Mouse (Mus musculus) stomach, postnatal 0 days (tissue): ENCODE results near the gene Fbxw5. TPM values are rescaled to one million over a fixed set of nuclear protein-coding genes. Genes with fewer than 3 reads are reported as not detected.

Experiments
- ATAC-seq: fragments of 200-750 bp; cut with Nextera tagmentation; 2 replicates; pipeline ENCODE4 v1.8.0; 2017; ENCODE audit not compliant: low FRiP score, low TSS enrichment
- DNase-seq: peaks from one replicate; pipeline ENCODE4 v3.0.0-alpha.2; 2016; ENCODE audit warnings: low spot score
- H3K27ac ChIP-seq: fragments of 300-500 bp; sonication (generic); replicated peaks from 2 replicates; pipeline ENCODE4 v1.5.1; 2014; ENCODE audit warnings: mild to moderate bottlenecking, control low read depth
- H3K27me3 ChIP-seq: fragments of 300-500 bp; sonication (generic); 2 replicates; pipeline ENCODE4 v1.6.1; 2014; ENCODE audit warnings: low read length; ENCODE audit not compliant: control insufficient read depth, insufficient read depth
- H3K36me3 ChIP-seq: fragments of 300-500 bp; sonication (generic); 2 replicates; pipeline ENCODE4 v1.6.1; 2014; ENCODE audit warnings: low read length, mixed read lengths; ENCODE audit not compliant: control insufficient read depth, insufficient read depth
- H3K4me1 ChIP-seq: fragments of 300-500 bp; sonication (generic); replicated peaks from 2 replicates; pipeline ENCODE4 v1.6.1; 2014; ENCODE audit warnings: antibody characterized with exemption; ENCODE audit not compliant: control insufficient read depth, insufficient read depth
- H3K4me2 ChIP-seq: fragments of 300-500 bp; sonication (generic); replicated peaks from 2 replicates; pipeline ENCODE4 v1.6.1; 2014; ENCODE audit warnings: low read depth, mild to moderate bottlenecking, control low read depth, moderate library complexity
- H3K4me3 ChIP-seq: fragments of 300-500 bp; sonication (generic); 2 replicates; pipeline ENCODE4 v1.5.1; 2014; ENCODE audit warnings: low read depth, low read length, control low read depth
- H3K9ac ChIP-seq: fragments of 300-500 bp; sonication (generic); 2 replicates; pipeline ENCODE4 v1.6.1; 2014; ENCODE audit warnings: mild to moderate bottlenecking, low read length, control low read depth, mixed read lengths
- H3K9me3 ChIP-seq: fragments of 300-500 bp; sonication (generic); 2 replicates; pipeline ENCODE4 v1.6.1; 2016; ENCODE audit warnings: low read length; ENCODE audit not compliant: control insufficient read depth
- CTCF ChIP-seq: IDR thresholded peaks from 2 replicates; pipeline ENCODE4 v1.5.1; 2016; ENCODE audit warnings: antibody characterized with exemption, low read depth, mild to moderate bottlenecking, moderate library complexity
- EP300 ChIP-seq: optimal IDR thresholded peaks from 2 replicates; pipeline ENCODE3; 2016; ENCODE audit warnings: antibody characterized with exemption
- WGBS: fragments of 180-500 bp; shearing (Covaris S2); extraction: QIAGEN DNeasy Blood & Tissue Kit; methylation state at CpG from one replicate; pipeline ENCODE4 v1.1.7; 2014; 5-methylcytosine and 5-hydroxymethylcytosine counted together
- polyA plus RNA-seq: library from polyadenylated mRNA; unstranded; fragments of >200 nt; fragmentation: Nextera tagmentation; extraction: Ambion mirVana; gene quantifications from 2 replicates; pipeline ENCODE4 v1.2.1, GENCODE M21; 2015

Fbxw5 gene
- polyA plus RNA-seq, 1 experiment from 2014 or later = 39.3 TPM

GRCm38 (mm10) chr2:25526510-25527302, 26.2 kb downstream of the Fbxw5 start:
- Histone ChIP-seq H3K27me3 (no peaks in the 10 kb centered on the region), H3K36me3 (peaks cover 45% of the 10 kb centered on the region), H3K27ac (no peak overlapping the region), H3K9ac (no peak overlapping the region), H3K4me1 (no peaks in the 10 kb centered on the region), H3K4me3 (no peak overlapping the region), H3K4me2 (no peak overlapping the region), H3K9me3 (no peaks in the 10 kb centered on the region)
- WGBS = 81% methylated on average over 9 of the region's 9 CpGs
- no peak for TF ChIP-seq CTCF
- no peak for TF ChIP-seq EP300
- ATAC-seq (no peak), DNase-seq (no peak)

DNA sequence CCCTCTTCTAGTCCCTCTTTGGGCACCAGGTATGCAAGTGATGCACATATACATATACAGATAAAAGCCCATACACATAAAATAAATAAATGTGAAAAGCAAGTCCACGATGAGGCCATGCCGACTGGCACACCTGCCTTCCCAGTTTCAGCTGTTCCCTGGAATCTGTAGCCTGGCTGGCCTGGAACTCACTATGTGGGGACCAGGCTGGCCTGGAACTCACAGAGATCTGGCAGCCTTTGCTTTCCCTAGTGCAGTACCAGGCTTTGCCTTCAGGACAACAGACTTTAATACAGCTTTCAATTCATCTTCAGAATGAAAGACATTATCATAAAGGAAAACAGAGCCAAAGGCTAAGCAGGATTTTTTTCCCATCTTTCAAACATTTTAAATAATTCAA, 33.2 kb downstream of the Fbxw5 start:
- no peaks in the 10 kb centered on the region for H3K9me3 ChIP-seq
- TF ChIP-seq CTCF (no peak), EP300 (no peak)
- no peak overlapping the region for H3K27ac ChIP-seq
- no peaks in the 10 kb centered on the region for H3K27me3 ChIP-seq
- WGBS = 89% methylated on average over 2 of the region's 2 CpGs
- DNase-seq (no peak), ATAC-seq (no peak)
- H3K4me3 ChIP-seq = no peak overlapping the region
- no peaks in the 10 kb centered on the region for H3K4me1 ChIP-seq
- H3K9ac ChIP-seq = no peak overlapping the region
- H3K4me2 ChIP-seq = no peak overlapping the region
- peaks cover 19% of the 10 kb centered on the region for H3K36me3 ChIP-seq

DNA sequence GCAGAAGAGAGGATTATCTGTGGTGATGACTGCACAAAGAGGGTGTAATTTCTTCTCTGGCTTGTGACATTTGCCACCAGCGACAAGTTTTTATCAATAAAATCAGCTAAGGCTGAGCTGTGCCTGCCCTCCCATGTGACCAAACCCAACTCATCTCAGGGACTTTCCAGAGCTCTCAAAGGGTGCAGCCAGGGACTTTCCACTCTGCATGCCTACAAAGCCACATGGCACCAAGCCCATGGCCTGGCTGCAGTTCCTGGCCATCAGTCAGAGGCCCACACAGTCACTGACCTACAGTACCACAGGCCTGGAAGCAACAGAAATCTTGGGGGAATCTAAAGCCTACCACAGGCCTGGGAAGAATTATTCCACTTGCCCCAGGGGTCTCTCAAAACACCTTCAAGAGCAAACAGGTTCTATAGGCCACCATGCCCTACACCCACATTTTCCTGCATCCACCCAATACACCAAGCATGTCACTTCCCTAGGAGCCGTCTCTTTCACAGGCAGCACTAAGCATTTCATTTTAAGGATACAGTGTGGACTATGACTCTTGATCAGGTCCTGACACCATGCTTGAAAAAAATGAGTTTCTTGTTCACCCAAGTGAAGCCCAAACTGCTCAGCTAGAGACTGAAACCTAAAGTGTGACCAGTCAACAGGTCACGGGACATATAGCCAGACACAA, 33.8 kb downstream of the Fbxw5 start:
- DNase-seq (no peak), ATAC-seq (no peak)
- H3K9me3 ChIP-seq = no peaks in the 10 kb centered on the region
- TF ChIP-seq EP300 = no peak
- TF ChIP-seq CTCF = no peak
- 74% methylated on average over 3 of the region's 3 CpGs for WGBS
- no peak overlapping the region for H3K4me3 ChIP-seq
- H3K27ac ChIP-seq = no peak overlapping the region
- no peaks in the 10 kb centered on the region for H3K4me1 ChIP-seq
- no peak overlapping the region for H3K9ac ChIP-seq
- no peak overlapping the region for H3K4me2 ChIP-seq
- H3K27me3 ChIP-seq = no peaks in the 10 kb centered on the region
- H3K36me3 ChIP-seq = peaks cover 14% of the 10 kb centered on the region

DNA sequence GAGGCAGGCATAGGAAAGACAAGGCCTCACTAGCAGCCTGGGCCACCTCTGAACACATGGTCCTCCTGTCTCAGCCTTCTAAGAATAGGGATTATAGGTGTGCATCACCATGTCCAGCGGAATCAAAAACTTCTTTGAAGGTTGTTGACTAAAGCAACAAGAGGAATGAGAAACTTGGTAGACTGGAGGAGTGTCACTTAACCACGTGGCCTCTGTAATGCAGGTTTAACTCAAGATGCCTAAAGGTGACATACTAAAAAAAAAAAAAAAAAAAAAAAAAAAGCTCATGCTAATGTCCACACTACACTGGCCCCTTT, 34.3 kb downstream of the Fbxw5 start:
- Histone ChIP-seq H3K4me2 (no peak overlapping the region), H3K27me3 (no peaks in the 10 kb centered on the region), H3K4me3 (no peak overlapping the region), H3K36me3 (peaks cover 13% of the 10 kb centered on the region), H3K4me1 (no peaks in the 10 kb centered on the region), H3K9ac (no peak overlapping the region), H3K9me3 (no peaks in the 10 kb centered on the region), H3K27ac (no peak overlapping the region)
- DNase-seq (no peak), ATAC-seq (no peak)
- WGBS = 98% methylated on average over 2 of the region's 2 CpGs
- TF ChIP-seq EP300 (no peak), CTCF (no peak)

- WGBS = 81% methylated on average over 8 of the region's 8 CpGs
- Histone ChIP-seq H3K4me3 (no peak overlapping the region), H3K27ac (no peak overlapping the region), H3K4me2 (no peak overlapping the region), H3K36me3 (peaks cover 7% of the 10 kb centered on the region; the same call in 1 of the 2 replicates), H3K4me1 (no peaks in the 10 kb centered on the region), H3K9ac (no peak overlapping the region), H3K27me3 (no peaks in the 10 kb centered on the region), H3K9me3 (no peaks in the 10 kb centered on the region)
- DNase-seq = no peak
- ATAC-seq = no peak
- TF ChIP-seq CTCF = no peak
These were observed 36.0 kb downstream of the Fbxw5 start for GRCm38 (mm10) chr2:25536531-25536930.

- Histone ChIP-seq H3K4me1 (no peaks in the 10 kb centered on the region), H3K4me3 (no peak overlapping the region), H3K9ac (no peak overlapping the region), H3K4me2 (no peak overlapping the region), H3K36me3 (peaks cover 4% of the 10 kb centered on the region; the same call in 1 of the 2 replicates), H3K27ac (no peak overlapping the region), H3K9me3 (no peaks in the 10 kb centered on the region), H3K27me3 (no peaks in the 10 kb centered on the region)
- DNase-seq (no peak), ATAC-seq (no peak)
- TF ChIP-seq EP300 = no peak
- TF ChIP-seq CTCF = no peak
- WGBS = 96% methylated on average over 4 of the region's 4 CpGs
These were observed 40.0 kb downstream of the Fbxw5 start for GRCm38 (mm10) chr2:25540541-25540948.
